Mouse (Mus musculus) T-helper 17 cell (primary cell): ENCODE results near the gene Selenoi.

Experiments used
- in situ Hi-C, 2 experiments: fragments of 300-600 bp; cut with MboI, MseI; formaldehyde crosslinking; loops; 1 replicate in 1 of 2; 2 replicates in 1 of 2; pipeline ENCODE4 v1.15.1; 2025; ENCODE audit warnings: high pct_unique_total_duplicates in 2 of 2

Gene Selenoi

DNA sequence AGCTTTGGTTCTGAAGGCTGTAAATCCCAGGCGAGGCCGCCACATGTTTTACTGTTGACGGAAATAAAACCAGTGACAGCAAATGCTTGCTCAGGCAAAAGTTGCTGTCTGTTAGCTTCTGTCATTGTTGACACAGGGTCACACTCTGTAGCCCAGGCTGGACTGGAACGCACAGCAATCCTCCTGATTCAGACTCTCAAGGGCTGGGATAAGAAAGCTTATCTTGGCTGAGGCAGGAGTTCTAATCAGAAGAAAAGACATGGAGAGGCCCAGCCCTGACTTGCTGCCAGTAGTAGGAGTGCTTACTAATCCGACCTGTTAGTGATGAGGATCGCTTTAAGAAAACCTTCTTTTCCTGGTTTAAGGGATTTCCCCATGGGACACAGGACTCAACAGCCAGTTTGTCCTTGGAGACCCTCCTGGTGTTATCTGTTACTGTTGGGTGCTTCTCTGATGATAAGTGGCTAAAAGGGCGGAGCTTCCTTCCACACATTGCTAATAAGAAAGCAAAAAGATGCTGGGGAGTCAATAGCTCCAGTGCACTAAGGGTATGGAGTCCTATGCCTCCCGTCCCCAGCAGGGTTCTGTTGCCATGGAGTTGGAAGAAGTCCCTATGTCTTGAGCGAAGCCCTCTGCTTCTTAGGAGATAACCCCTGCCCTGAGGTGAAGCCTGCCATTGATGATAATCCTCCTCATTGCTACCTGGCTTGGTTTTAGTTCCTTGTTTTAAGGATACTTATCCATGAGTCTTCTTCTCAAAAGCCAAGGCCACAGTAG, 54.9 kb downstream of the Selenoi start:
- in situ Hi-C loops: loop anchor here (5.0 to 10.0 kb wide), 4 partner anchors 55 to 338 kb away; partner anchors contain the start of genes 1700001C02Rik (in 1 of the 2) and Otof (in 1 of the 2)
